Mouse (Mus musculus): ENCODE measurements around the gene Gemin6.

DNA sequence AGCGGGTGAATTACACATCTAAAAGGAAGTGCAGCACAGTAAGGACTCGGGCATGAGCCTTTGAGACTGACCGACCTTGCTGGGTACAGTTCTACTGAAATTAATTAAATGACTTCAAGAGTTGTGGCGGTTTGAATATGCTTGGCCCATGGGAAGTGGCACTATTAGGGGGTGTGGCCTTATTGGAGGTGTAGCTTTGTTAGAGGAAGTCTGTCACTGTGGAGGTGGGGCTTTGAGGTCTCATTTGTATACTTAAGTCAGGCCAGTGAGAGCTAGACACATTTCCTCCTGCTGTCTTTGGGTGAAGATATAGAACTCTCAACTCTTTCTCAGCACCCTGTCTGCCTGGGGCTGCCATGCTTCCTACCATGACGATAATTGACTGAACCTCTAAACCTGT lies 30.2 kb downstream of the Gemin6 start:
- TF ChIP-seq CTCF (IDR thresholded peaks at IDR 0.05; ENCODE audit: borderline replicate concordance, insufficient read depth, low read length) (no peak), POLR2A (IDR thresholded peaks at IDR 0.05; ENCODE audit: low read depth, low read length) (no peak)
